Mouse (Mus musculus): ENCODE measurements around the gene Pigf. TPM values are rescaled to one million over a fixed set of nuclear protein-coding genes. Genes with fewer than 3 reads are reported as not detected.

Pigf gene
- polyA plus RNA-seq, 1 experiment from 2014 or later: 32.1 TPM

- no peak within 1 kb of the TSS for H3K9ac ChIP-seq
- peak; percentile 58; the same call in 1 of the 2 replicates for ATAC-seq (ENCODE audit: insufficient number of reproducible peaks, insufficient read depth, low FRiP score, low TSS enrichment)
- H3K4me3 ChIP-seq: no peak within 1 kb of the TSS
- WGBS: 71% methylated on average over 28 of the region's 28 CpGs
- peaks cover 6% of the 10 kb centered on the region; the same call in 1 of the 2 replicates for H3K4me1 ChIP-seq
- no peak within 1 kb of the TSS for H3K4me2 ChIP-seq (replicated peaks)
- H3K36me3 ChIP-seq: no peaks in the 10 kb centered on the region
- no peaks in the 10 kb centered on the region for H3K9me3 ChIP-seq
- H3K27me3 ChIP-seq: no peaks in the 10 kb centered on the region
- no peak within 1 kb of the TSS; the same call in 1 of the 2 replicates for H3K27ac ChIP-seq
Observed at GRCm38 (mm10) chr17:86947840-86948796, 77.1 kb downstream of the Pigf start, which contains the start of gene Atp6v1e2. Gene Atp6v1e2 (minus strand): TSS chr17:86947897.

Other genes with a start within 250 kb of the Pigf start
- not detected in 2 replicates for gene Tmem247, start 108.1 kb downstream of the Pigf start, polyA plus RNA-seq (2016; fragmentation: Nextera tagmentation; extraction: Ambion mirVana)
- gene Atp6v1e2, start 77.5 kb downstream of the Pigf start, polyA plus RNA-seq (2016; fragmentation: Nextera tagmentation; extraction: Ambion mirVana): not detected in 2 replicates
- gene Rhoq, start 62.3 kb downstream of the Pigf start, polyA plus RNA-seq (2016; fragmentation: Nextera tagmentation; extraction: Ambion mirVana): 26.6 and 30.0 TPM in 2 replicates
- gene Cript, start 144 bp upstream of the Pigf start, polyA plus RNA-seq (2016; fragmentation: Nextera tagmentation; extraction: Ambion mirVana): 144 and 152 TPM in 2 replicates
- gene Socs5, start 82.3 kb upstream of the Pigf start, polyA plus RNA-seq (2016; fragmentation: Nextera tagmentation; extraction: Ambion mirVana): 19.1 and 23.6 TPM in 2 replicates
- gene Mcfd2, start 240.5 kb upstream of the Pigf start, polyA plus RNA-seq (2016; fragmentation: Nextera tagmentation; extraction: Ambion mirVana): 77.9 and 85.1 TPM in 2 replicates

All from embryonic facial prominence, embryonic 12.5 days (tissue).